Mouse (Mus musculus) C2C12 (cell line): ENCODE results near the gene Mlx. TPM values are rescaled to one million over a fixed set of nuclear protein-coding genes. Genes with fewer than 3 reads are reported as not detected.

ENCODE experiments used
- H3K27me3 ChIP-seq: one replicate; pipeline ENCODE4 v1.6.1; 2011; ENCODE audit not compliant: control insufficient read depth, insufficient read depth, insufficient read length
- H3K36me3 ChIP-seq: one replicate; pipeline ENCODE4 v1.6.1; 2011; ENCODE audit not compliant: control insufficient read depth, insufficient read depth
- H3K4me3 ChIP-seq: one replicate; pipeline ENCODE4 v1.5.1; 2011; ENCODE audit warnings: mild to moderate bottlenecking, control low read depth; ENCODE audit not compliant: poor library complexity, insufficient read depth, severe bottlenecking
- H3K79me2 ChIP-seq: one replicate; pipeline ENCODE4 v1.6.1; 2011; ENCODE audit not compliant: control insufficient read depth, insufficient read depth
- H3K79me3 ChIP-seq: one replicate; pipeline ENCODE4 v1.6.1; 2011; ENCODE audit warnings: low read depth, control low read depth
- H3ac ChIP-seq: one replicate; pipeline ENCODE3; 2011; ENCODE audit warnings: low read depth; ENCODE audit not compliant: control insufficient read depth, insufficient read length
- CEBPB ChIP-seq: IDR thresholded peaks from one replicate; pipeline ENCODE4 v1.6.1; 2011; ENCODE audit warnings: low read depth, mild to moderate bottlenecking, control low read depth, moderate library complexity
- CTCF ChIP-seq: IDR thresholded peaks from one replicate; pipeline ENCODE4 v1.5.1; 2011; ENCODE audit not compliant: control insufficient read depth, insufficient read depth, insufficient read length
- FOSL1 ChIP-seq: IDR thresholded peaks from one replicate; pipeline ENCODE4 v1.8.0; 2011; ENCODE audit warnings: mild to moderate bottlenecking, low read length; ENCODE audit not compliant: poor library complexity, insufficient read depth, severe bottlenecking
- MAX ChIP-seq: IDR thresholded peaks from one replicate; pipeline ENCODE4 v1.6.1; 2011; ENCODE audit warnings: mild to moderate bottlenecking, control low read depth
- MYOD1 ChIP-seq: IDR thresholded peaks from one replicate; pipeline ENCODE4 v1.6.1; 2011; ENCODE audit warnings: low read depth; ENCODE audit not compliant: control insufficient read depth, insufficient read length
- MYOG ChIP-seq: IDR thresholded peaks from one replicate; pipeline ENCODE4 v1.6.1; 2011; ENCODE audit not compliant: control insufficient read depth, insufficient read length; ENCODE audit errors: extremely low read depth
- USF1 ChIP-seq: IDR thresholded peaks from one replicate; pipeline ENCODE4 v1.6.1; 2011; ENCODE audit warnings: low read depth, mild to moderate bottlenecking, control low read depth, moderate library complexity
- polyA plus RNA-seq: library from polyadenylated mRNA; unstranded; fragments of >200 nt; fragmentation: generic; extraction: Trizol; gene quantifications from one replicate; pipeline ENCODE4 v1.2.1, GENCODE M21; 2012; ENCODE audit warnings: missing spikeins

The Mlx gene
- polyA plus RNA-seq, 1 experiment, result 39.7 TPM

DNA sequence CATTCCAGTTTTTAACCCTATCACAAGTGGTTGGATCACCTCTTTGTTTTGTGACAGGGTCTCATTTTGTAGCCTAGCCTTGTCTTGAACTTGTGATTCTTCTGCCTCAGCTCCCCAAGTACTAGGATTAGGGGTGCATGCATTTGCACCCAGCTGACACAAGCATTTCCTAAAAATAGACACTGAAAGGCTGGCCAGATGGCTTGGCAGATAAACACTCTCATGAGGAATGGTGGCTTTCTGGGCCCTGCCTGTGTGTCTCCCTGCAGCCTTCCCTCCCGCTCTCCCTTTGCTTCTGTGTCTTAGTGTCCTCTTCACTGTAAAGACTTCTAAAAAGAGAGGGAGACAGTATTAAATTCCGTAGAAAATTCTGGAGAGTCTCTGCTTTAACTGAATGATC, 44.1 kb downstream of the Mlx start:
- Histone ChIP-seq H3K79me3 (no peaks in the 10 kb centered on the region), H3K4me3 (no peak overlapping the region), H3K27me3 (no peaks in the 10 kb centered on the region), H3K79me2 (no peaks in the 10 kb centered on the region), H3ac (no peak overlapping the region), H3K36me3 (peaks cover 7% of the 10 kb centered on the region)
- TF ChIP-seq CTCF (no peak), CEBPB (no peak), MYOG (no peak), FOSL1 (no peak), USF1 (no peak)

DNA sequence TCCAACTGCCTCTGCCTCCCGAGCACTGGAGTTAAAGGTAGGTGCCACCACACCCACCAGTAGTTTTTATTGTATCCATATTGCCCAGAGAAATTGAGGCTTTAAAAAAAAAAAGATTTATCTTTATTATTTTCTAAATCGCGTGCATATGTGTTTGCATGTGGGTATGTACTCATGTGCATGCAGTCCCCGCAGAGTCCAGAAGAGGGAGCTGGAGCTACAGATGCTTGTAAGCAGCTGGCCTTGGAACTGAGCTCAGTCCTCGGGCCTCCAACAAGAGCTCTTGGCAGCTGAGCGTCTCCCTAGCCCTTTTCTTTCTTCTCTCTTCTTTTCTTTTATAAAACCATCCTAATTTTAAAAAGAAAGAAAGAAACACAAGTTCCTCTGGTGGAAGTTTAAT, 44.6 kb downstream of the Mlx start:
- Histone ChIP-seq H3K36me3 (peaks cover 1% of the 10 kb centered on the region), H3K79me3 (no peaks in the 10 kb centered on the region)
- TF ChIP-seq MYOD1 (no peak), CEBPB (no peak)

DNA sequence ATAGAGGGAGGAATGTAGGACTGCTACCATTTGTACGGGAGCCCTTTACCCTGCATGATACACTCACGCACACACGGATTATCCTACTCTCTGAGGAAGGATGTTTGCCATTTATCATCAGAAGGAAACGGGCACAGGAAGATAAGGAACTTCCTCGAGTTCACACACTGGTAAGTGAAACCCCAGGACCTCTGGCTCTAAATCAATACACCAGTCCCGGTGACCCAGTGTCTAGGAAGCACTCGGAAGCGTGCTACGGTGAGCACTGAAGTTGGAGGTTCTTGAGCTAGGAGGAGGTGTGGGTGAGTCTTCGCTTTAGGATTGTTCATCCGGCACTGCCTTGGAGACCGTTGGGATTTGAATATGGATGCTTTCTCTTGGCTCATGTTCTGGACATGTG, 46.0 kb downstream of the Mlx start:
- Histone ChIP-seq H3K79me2 (no peaks in the 10 kb centered on the region), H3ac (no peak overlapping the region), H3K79me3 (no peaks in the 10 kb centered on the region), H3K27me3 (no peaks in the 10 kb centered on the region), H3K36me3 (no peaks in the 10 kb centered on the region), H3K4me3 (no peak overlapping the region)
- TF ChIP-seq MYOG (no peak), MAX (no peak), USF1 (no peak), FOSL1 (no peak), CEBPB (no peak), MYOD1 (no peak), CTCF (no peak)

More for the DNA sequence above, 44.6 kb downstream of the Mlx start:
- Histone ChIP-seq H3K79me2 (no peaks in the 10 kb centered on the region), H3K27me3 (no peaks in the 10 kb centered on the region), H3K4me3 (no peak overlapping the region), H3ac (no peak overlapping the region)

DNA sequence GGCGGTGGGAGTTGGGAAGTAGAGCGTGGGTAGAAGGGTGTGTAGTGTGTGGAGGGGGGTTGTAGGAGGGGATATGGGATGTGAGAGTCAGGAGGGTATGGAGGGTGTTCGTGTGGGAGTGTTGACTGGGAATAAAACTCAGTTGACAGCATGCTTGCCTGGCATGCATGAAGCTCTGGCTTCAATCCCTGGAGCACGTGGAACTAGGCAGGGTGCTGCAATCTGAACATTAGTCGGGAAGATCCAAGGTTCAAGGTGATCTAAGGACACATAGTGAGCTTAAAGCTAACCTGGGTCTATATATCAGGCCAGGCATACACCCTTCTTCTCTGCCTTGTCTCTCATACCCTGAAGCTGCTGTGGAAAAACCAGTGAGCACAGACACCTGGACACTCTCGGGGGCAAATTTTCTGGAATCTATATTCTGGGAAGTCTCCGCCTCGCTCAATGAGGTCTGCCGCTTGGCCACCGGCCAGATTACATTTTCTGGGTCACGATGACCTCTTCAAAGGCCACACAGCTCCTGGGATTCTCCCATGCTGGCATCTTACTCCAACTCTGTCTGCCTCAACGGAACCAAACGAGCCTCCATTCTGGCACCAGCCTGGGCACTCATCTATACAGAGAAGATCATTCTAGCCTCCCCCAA, 47.3 kb downstream of the Mlx start:
- H3K27me3 ChIP-seq, result no peaks in the 10 kb centered on the region
- H3ac ChIP-seq, result no peak overlapping the region
- H3K79me3 ChIP-seq, result no peaks in the 10 kb centered on the region
- H3K79me2 ChIP-seq, result no peaks in the 10 kb centered on the region
- no peak for TF ChIP-seq CTCF
- H3K36me3 ChIP-seq, result no peaks in the 10 kb centered on the region
- H3K4me3 ChIP-seq, result no peak overlapping the region

DNA sequence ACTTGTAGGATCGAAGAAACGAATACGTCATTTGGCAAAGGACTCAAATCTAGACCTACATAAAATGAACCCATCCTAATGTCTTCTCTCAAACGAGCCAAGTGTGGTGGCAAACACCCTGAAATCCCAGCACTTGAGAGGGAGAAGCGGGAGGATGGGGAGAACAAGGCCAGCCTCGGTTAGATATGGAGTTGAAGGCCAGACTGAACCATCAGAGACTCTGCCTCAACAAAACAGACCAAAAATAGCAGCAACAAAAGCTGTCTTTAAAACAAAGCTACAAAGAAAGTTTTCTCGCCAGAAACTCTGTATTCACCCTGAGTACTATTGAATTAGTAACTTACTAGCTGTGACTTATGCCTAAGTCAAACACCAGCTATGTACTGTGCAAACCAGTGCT, 49.9 kb downstream of the Mlx start:
- no peaks in the 10 kb centered on the region for H3K36me3 ChIP-seq
- H3K4me3 ChIP-seq, result no peak overlapping the region
- TF ChIP-seq MYOD1 (no peak), CTCF (no peak), FOSL1 (no peak), MYOG (no peak), MAX (no peak), USF1 (no peak), CEBPB (no peak)
- H3ac ChIP-seq, result no peak overlapping the region
- no peaks in the 10 kb centered on the region for H3K27me3 ChIP-seq
- H3K79me3 ChIP-seq, result no peaks in the 10 kb centered on the region
- H3K79me2 ChIP-seq, result no peaks in the 10 kb centered on the region

DNA sequence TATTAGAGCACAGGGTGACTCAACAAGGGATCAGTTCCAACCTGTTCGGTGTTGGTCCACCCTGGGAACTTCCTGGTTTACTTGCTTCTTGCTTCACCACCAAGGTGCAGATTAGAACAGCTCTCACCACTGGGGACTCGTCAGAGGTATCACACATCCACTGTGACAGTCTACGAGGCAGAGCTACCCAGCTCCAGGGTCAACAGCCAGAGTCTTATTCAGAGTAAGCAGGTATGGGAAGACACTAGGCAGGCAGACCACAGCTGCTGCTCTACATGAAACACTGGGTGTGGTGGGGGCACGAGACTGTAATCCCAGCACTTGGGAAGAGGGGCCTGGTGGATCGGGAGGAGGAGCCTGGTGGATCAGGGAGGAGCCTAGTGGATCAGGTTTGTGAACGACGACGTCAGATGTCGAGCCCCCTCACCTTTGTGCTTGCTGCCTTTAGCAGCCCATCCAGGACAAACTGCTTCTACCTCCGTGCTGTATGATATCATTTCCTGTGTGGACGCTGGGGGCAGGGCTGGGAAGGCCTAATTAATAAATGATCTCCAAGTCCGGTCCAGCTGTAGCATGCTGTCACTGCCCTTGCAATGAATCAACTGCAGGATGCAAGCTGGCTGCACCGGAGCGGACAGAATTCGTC, 51.6 kb downstream of the Mlx start:
- Histone ChIP-seq H3ac (no peak overlapping the region), H3K36me3 (no peaks in the 10 kb centered on the region), H3K79me2 (no peaks in the 10 kb centered on the region), H3K79me3 (no peaks in the 10 kb centered on the region), H3K4me3 (no peak overlapping the region), H3K27me3 (no peaks in the 10 kb centered on the region)
- TF ChIP-seq MYOD1, result no peak
- no peak for TF ChIP-seq FOSL1
- TF ChIP-seq CTCF, result no peak
- no peak for TF ChIP-seq MYOG
- no peak for TF ChIP-seq MAX
- TF ChIP-seq CEBPB, result no peak
